20 mouse cellular contexts compared by ENCODE assay signal in the genomic region with DNA sequence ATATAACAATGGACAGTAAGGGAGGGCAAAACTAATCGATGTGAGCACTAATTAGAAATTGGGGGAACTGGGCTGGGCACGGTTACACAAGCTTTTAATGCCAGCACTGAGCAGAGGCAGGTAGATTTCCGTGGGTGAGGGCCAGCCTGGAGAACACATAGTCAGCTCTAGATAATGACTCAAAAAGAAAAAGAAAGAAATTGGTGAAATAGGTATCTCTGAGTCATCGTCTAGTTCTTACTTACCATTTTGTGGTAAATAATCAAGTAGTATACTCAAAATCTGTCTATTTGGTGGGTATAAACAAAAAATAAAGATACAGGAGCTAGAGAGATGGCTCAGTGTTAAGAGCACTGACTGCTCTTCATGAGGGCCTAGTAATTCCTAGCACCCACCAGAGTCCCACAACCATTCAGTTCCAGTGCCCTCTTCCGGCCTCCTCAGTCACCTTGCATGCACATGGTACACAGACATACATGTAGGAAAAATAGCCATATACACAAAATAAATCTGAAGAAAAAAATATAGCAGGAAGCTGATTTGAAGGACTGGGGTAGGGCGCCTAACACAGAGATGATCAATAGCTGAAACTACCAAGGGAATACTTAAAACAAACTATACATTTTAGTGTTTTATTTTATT. TPM values are rescaled to one million over a fixed set of nuclear protein-coding genes. Genes with fewer than 3 reads are reported as not detected.
DNase-seq lines count a peak whose midpoint lies in the region; ATAC-seq and TF ChIP-seq lines count a peak whose summit lies in the region.
"Had no signal": no experiment of that assay in that cellular context is flagged by ENCODE, and none has a peak within 500 bp of the region (broad histone marks: within the 10 kb centered on the region; RNA-seq: fewer than 3 reads in every experiment).

No protein-coding gene starts in this region.

- H3K4me1 ChIP-seq in heart, embryonic 13.5 days, result peaks cover 27% of the 10 kb centered on the region
- peaks cover 3% of the 10 kb centered on the region for H3K4me1 ChIP-seq in ES-Bruce4 (ENCODE audit: control insufficient read depth, insufficient read depth, low read length)

- H3K4me3 ChIP-seq in heart, embryonic 13.5 days, result no peak overlapping the region
- no peak overlapping the region for H3K4me3 ChIP-seq in ES-Bruce4 (ENCODE audit: low read depth, low read length)
- H3K4me3 ChIP-seq: embryonic facial prominence, embryonic 15.5 days; erythroblast, embryonic 14.5 days; forebrain, embryonic 10.5 days; heart, adult 2 months; hindbrain, embryonic 15.5 days had no signal

- ATAC-seq in heart, embryonic 13.5 days (ENCODE audit: extremely low read depth, insufficient number of reproducible peaks, low FRiP score, low TSS enrichment), result no peak
- peak; percentile 49 for ATAC-seq in inflammation-experienced regulatory T-cells, adult 6 months
- ATAC-seq: forebrain, embryonic 14.5 days had no signal

- 86% methylated on average over 6 of the region's 6 CpGs for WGBS in heart, embryonic 13.5 days

- H3K27me3 ChIP-seq in heart, embryonic 13.5 days (replicated peaks), result no peaks in the 10 kb centered on the region
- H3K27me3 ChIP-seq in ES-Bruce4 (ENCODE audit: control insufficient read depth, insufficient read depth, low read length, poor library complexity, severe bottlenecking), result no peaks in the 10 kb centered on the region
- H3K27me3 ChIP-seq: embryonic facial prominence, embryonic 15.5 days; hindbrain, embryonic 15.5 days had no signal

- H3K36me3 ChIP-seq in heart, embryonic 13.5 days, result peaks cover 43% of the 10 kb centered on the region
- H3K36me3 ChIP-seq in ES-Bruce4 (ENCODE audit: control insufficient read depth, insufficient read depth, low read length, poor library complexity, severe bottlenecking), result peaks cover 12% of the 10 kb centered on the region

- H3K27ac ChIP-seq in heart, embryonic 13.5 days (replicated peaks), result peak overlapping the region; percentile 59; the same call in 1 of the 2 replicates
- H3K27ac ChIP-seq in ES-Bruce4 (ENCODE audit: insufficient read depth, low read length), result peak overlapping the region; percentile 99
- H3K27ac ChIP-seq: embryonic facial prominence, embryonic 15.5 days; forebrain, embryonic 10.5 days; heart, adult 2 months had no signal

- no peak for DNase-seq in heart, postnatal 36 days
- DNase-seq in CD4-positive, CD25-positive, alpha-beta regulatory T cell, adult 2 months (ENCODE audit: low read depth, low spot score), result peak; percentile 60
- no peak for DNase-seq in embryo, embryonic 11 days
- DNase-seq in urinary bladder, adult 2 months (ENCODE audit: low spot score), result no peak
- DNase-seq: adrenal gland, postnatal 14 days; cerebellum, adult 18-20 months; gastrocnemius, postnatal 14 days; heart, adult 2 months had no signal

- TF ChIP-seq EP300 in ES-Bruce4 (IDR thresholded peaks at IDR 0.05; ENCODE audit: insufficient read depth, low read depth, low read length), result no peak

- no peaks in the 10 kb centered on the region for H3K9me3 ChIP-seq in heart, embryonic 13.5 days
- peaks cover 10% of the 10 kb centered on the region for H3K9me3 ChIP-seq in ES-Bruce4 (replicated peaks; ENCODE audit: control insufficient read depth, insufficient read depth, low read length, poor library complexity, severe bottlenecking)
- H3K9me3 ChIP-seq: embryonic facial prominence, embryonic 15.5 days; forebrain, embryonic 10.5 days; G1E; hindbrain, embryonic 15.5 days had no signal

- intact Hi-C loops in heart, postnatal 36 days (cut with DNase I), result no loop called here

- H3K4me2 ChIP-seq in heart, embryonic 13.5 days, result no peak overlapping the region
- H3K4me2 ChIP-seq: embryonic facial prominence, embryonic 15.5 days; heart, embryonic 11.5 days; hindbrain, embryonic 15.5 days had no signal

- H3K9ac ChIP-seq in heart, embryonic 13.5 days, result no peak overlapping the region
- H3K9ac ChIP-seq in ES-Bruce4 (ENCODE audit: low read depth, poor library complexity, severe bottlenecking), result peak overlapping the region; percentile 38
- H3K9ac ChIP-seq: embryonic facial prominence, embryonic 15.5 days; hindbrain, embryonic 15.5 days had no signal

- no peak for TF ChIP-seq POLR2A in ES-Bruce4 (IDR thresholded peaks at IDR 0.05; ENCODE audit: insufficient read depth, low read length)

- TF ChIP-seq CTCF in ES-Bruce4 (IDR thresholded peaks at IDR 0.05; ENCODE audit: low read depth, low read length), result no peak

RNA-seq across cellular contexts. Expression of a gene that starts 44.3 kb away (rescaled TPM):
- polyA plus RNA-seq in heart, embryonic 13.5 days (2015; fragmentation: Nextera tagmentation; extraction: Ambion mirVana), result 37.3 and 39.8 TPM in 2 replicates
- 10 to 100 TPM; 80.0 to 80.1 TPM for total RNA-seq in heart, postnatal 36 days (2021)
- 77.7 and 81.5 TPM in 2 replicates for polyA plus RNA-seq in ES-Bruce4 (2011; ENCODE audit: insufficient read depth, insufficient read length, low read depth, missing spikeins)
- 10 to 100 TPM; 18.7 to 22.5 (median 19.3) TPM for polyA plus RNA-seq in inflammation-experienced regulatory T-cells, adult 6 months (2017; shearing (Covaris generic))
- polyA plus RNA-seq in urinary bladder, adult 2 months (2012; rRNA removed), result 46.5 and 50.9 TPM in 2 replicates

RNA-seq across cellular contexts. Expression of a gene that starts 58.5 kb away (rescaled TPM):
- 0.09 TPM in 1 of 2 replicates, not detected in the other for polyA plus RNA-seq in heart, embryonic 13.5 days (2015; fragmentation: Nextera tagmentation; extraction: Ambion mirVana)
- not detected for total RNA-seq in heart, postnatal 36 days (2021)
- polyA plus RNA-seq in ES-Bruce4 (2011; ENCODE audit: insufficient read depth, insufficient read length, low read depth, missing spikeins), result 3.1 and 3.5 TPM in 2 replicates
- under 1 TPM in 2 of 3 experiments, not detected in 1; 0.34 to 0.37 TPM for polyA plus RNA-seq in inflammation-experienced regulatory T-cells, adult 6 months (2017; shearing (Covaris generic))
- 0.46 and 0.65 TPM in 2 replicates for polyA plus RNA-seq in urinary bladder, adult 2 months (2012; rRNA removed)
- total RNA-seq: G1E; heart, adult 2 months; heart, postnatal 25 days had no signal
- polyA plus RNA-seq: erythroblast, embryonic 14.5 days; G1E; heart, adult 2 months; kidney, adult 2 months had no signal
